Mouse (Mus musculus): ENCODE data around the gene Syngr3. TPM values are rescaled to one million over a fixed set of nuclear protein-coding genes. Genes with fewer than 3 reads are reported as not detected.
"Not testable (repeated sequence)": the region's sequence is repeated elsewhere in the genome, so short reads cannot be mapped to it uniquely, and the experiment has no call there.

Syngr3 gene
- total RNA-seq (2021), result 100 to 1,000 TPM; 164 to 176 TPM

DNA sequence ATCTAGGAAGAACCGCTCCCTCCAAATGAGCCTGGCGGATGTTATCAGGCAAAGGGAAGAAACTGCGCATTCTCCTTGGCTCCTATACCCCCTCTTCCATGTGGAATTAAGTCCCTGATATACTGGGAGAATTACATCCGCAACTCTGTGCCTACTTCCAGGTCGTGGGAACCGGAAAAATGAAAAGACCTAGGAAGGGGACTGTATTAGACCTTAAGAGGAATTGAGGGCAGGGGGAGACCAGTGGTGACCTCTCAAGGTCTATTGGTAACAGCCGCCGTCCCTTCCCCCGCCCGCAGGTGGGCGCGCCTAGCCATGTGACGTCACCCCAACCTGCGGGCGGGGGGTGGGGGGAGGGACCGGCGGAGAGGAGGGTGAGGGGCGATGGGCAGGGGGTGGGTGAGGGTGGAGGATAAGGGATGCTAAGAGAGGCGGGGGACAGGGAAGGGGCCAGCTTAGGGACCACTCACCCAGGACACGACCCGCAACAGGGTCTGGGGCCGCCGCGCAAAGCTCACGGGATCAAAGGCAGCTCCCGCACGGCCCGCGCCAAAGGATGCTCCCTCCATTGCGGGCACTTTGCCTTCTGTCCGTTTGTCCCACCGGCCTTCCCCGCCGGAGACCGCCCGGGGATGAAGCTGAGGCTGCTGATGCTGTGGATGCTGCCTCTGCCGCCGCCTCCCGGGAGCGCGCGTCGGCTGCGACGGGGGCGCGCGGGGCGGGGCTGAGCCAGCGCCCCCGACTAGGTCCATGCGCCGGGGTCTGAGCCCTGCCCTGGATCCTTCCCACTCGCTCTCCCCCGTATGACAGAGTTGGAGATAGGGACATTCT, at the start of gene Syngr3:
Gene Syngr3 (minus strand): TSS at position 705 of the 831 bp plus-strand sequence.
- intact Hi-C loops (cut with DNase I), result no loop called here
- peak; percentile 65 for DNase-seq

DNA sequence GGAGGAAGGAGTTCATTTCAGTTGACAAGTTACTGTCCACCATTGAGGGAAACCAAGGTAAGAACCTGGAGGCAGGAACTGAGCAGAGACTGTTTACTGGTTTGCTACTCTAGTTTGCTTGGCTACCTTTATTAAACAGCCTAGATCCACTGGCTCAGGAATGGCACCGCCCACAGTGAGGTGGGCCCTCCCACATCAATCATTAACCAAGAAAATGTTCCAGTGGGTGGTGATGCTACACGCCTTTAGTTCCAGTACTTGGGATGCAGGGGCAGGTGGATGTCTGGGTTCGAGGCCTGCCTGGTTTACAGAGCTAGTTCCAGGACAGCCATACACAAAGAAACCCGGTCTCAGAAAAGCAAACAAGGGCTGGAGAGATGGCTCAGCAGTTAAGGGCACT, 48.5 kb upstream of the Syngr3 start:
- intact Hi-C loops (cut with DNase I), result no loop called here
- DNase-seq, result no peak

DNA sequence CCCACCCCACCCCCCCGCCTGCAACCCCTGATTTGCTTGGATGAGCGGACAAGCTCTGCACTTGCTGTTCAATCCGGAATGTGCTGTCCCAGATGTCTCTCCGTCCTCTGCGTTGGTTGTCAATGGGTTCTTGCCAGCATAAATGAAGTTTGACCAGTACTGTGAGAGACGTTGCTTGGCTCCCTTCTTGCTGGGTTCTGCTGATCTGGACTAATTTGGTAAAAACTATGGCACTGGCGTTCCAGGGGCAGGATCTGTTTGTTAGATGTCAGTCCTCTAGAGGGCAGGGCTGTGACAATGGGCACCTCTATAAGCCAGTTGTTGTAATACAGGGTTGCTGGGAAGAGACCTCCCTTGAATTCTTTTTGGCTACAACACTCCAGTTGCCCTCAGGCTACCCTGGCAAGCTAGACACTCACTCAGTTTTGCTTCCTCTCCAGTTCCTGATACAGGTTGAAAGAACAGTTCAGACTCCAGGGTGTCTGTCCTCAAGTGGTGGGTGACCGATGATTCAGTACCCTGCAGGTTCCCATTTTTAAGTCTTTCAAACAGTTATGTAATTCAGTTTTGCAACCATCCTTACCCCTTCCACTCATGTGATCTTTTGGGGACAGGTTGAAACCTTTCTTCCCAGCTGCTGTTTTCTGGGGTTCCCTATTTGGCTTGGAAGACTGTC, 47.5 kb upstream of the Syngr3 start:
- intact Hi-C loops (cut with DNase I), result no loop called here
- DNase-seq, result no peak

DNA sequence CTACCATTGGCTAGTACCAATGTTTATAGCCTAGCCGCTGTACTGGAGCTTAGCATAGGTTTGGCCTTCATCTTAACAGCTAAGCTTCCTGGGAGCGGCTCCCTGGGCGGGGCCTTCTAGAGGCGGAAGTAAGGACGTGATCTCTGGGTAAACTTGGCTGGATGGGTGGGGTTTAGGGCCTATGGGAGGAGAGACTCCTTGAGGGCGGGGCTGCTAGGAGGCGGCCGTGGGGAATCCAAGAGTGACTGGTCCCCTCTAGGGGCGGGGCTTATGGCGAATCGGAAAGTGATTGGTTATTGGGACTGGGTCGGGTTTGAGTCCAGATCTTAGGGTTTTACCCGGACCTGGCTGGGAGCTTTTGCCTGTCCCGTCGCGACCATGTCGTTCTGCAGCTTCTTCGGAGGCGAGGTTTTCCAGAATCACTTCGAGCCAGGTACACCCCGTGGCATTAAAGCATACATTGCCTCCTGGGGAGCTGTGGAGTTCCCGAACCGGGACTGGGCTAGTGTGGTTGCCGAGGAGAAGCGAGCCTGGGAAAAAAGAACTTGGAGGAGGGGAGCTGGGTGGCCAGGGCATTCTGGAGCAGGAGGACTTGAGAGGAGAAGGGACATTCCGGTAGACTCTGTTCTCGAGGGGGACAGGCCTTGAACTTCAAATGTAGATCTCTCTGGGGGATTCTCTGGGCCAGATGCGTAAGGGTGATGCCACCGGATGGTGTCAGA, 46.7 kb upstream of the Syngr3 start, which contains the start of gene Msrb1:
Gene Msrb1 (plus strand): TSS at position 313 of the 722 bp plus-strand sequence.
- DNase-seq, result peak; percentile 92
- intact Hi-C loops (cut with DNase I), result no loop called here

DNA sequence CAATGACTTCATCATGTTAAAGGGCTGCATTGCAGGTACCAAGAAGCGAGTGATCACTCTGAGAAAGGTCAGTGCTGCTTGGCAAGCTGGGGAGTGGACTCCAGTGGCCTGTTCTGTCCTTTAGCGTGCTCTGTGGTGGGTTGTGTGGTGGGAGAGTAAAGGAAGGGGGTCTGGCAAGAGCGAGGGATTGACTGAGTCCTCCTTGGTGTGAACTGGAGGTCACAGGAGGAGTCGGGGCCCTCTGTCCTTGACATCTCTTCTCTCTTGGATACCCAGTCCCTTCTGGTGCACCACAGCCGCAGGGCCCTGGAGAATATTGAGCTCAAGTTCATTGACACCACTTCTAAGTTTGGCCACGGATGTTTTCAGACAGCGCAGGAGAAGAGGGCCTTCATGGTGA, 45.7 kb upstream of the Syngr3 start:
- DNase-seq, result no peak
- intact Hi-C loops (cut with DNase I), result no loop called here

DNA sequence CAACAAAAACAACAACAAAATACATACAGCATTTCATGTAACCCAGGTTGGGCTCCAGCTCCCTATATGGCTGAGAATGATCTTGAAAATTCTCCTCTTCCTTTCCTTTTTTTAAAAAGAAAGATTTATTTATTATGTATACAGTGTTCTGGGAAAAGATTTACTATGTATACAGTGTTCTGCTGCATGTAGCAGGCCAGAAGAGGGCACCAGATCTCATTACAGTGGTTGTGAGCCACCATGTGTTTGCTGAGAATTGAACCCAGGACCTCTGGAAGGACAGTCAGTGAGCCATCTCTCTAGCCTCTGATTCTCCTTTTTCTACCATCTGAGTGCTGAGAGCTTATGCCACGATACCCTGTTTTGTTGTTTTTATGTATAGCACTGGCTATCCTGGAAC, 44.8 kb upstream of the Syngr3 start:
- intact Hi-C loops (cut with DNase I), result no loop called here

DNA sequence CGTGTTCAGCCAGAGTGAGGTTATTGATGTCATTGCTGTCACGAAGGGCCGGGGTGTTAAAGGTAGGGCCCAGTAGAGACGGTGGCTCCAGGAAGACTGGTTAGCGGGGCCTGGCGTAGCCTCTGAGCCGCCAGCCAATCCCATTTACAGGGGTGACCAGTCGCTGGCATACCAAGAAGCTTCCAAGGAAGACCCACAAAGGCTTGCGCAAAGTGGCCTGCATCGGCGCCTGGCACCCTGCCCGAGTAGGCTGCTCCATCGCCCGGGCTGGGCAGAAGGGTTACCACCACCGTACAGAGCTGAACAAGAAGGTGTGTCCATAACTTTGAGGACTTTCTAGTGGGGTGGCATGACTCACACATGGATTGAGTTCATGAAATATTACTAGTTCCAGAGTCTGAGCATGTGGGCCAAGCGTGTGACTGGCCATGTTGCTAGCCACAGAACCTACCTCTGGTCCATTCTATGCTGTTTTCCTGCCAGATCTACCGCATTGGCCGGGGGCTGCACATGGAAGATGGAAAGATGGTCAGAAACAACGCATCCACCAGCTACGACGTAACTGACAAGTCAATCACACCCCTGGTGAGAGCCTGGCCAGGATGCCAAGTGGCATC, 43.8 kb upstream of the Syngr3 start:
- no peak for DNase-seq
- intact Hi-C loops (cut with DNase I), result no loop called here

More for the DNA sequence above, 44.8 kb upstream of the Syngr3 start:
- DNase-seq, result no peak

DNA sequence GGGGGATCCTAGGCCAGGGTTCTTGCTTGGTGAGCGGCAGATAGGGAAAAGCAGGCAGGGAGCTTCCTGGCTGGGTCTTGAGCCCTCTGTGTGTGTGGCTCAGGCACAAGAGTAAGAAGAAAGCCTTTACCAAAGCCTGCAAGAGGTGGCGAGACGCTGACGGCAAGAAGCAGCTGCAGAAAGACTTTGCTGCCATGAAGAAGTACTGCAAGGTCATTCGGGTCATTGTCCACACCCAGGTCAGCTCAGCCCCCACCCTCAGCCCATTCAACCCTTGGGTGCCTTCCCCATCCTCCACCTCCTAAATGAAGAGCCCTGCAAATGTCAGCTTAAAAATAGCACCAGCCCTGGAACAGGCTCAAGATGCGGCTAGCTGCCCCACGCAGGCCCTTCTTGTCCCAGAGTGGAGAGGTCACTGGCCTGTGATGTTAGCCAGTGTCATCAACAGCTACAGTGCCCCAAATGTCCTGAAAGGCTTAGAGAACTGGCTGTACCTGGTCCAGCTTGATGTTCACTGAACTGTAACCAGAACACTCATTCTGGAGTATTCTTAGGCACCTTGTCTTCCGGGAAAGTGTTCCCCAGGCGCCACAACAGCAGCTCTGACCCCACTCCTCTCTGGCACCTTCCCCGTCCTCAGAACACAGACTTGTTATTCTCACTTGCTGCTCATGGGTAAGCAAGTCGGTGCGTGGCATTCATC, 42.6 kb upstream of the Syngr3 start:
- intact Hi-C loops (cut with DNase I), result no loop called here
- no peak for DNase-seq

DNA sequence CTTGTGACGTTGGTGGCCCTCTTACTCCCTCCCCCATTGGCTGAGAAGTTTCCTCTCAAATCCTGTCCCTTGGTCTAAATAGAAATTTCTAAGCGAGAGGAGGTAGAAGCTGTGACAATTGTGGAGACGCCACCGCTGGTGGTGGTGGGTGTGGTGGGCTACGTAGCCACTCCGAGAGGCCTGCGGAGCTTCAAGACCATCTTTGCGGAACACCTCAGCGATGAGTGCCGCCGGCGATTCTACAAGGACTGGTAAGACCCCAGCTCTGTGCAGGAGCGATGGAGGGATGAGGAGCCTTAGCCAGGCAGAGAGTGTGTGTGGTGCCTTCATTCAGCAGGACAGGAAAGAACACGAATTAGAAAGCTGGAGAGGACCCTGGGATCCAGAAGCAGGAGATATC, 41.0 kb upstream of the Syngr3 start:
- no peak for DNase-seq
- intact Hi-C loops (cut with DNase I), result no loop called here

DNA sequence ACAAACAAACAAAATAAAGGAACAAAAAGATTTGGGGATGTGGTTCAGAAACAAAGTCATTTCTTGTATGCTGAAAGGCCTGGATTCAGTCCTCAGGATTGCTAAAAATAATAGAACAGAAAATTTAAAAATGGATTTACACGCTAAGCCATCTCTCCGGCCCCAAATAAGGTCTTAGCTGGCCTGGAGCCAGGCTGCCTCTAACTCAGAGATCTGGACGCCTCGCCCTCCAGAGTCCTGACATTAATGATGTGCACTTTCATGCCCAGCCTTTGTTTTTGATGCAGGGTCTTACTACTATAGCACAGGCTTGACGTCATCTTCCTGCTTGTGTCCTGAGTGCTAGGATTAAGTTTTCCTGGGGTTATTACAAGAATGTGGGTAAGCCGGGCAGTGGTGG, 39.3 kb upstream of the Syngr3 start:
- intact Hi-C loops (cut with DNase I), result no loop called here
- no peak for DNase-seq

DNA sequence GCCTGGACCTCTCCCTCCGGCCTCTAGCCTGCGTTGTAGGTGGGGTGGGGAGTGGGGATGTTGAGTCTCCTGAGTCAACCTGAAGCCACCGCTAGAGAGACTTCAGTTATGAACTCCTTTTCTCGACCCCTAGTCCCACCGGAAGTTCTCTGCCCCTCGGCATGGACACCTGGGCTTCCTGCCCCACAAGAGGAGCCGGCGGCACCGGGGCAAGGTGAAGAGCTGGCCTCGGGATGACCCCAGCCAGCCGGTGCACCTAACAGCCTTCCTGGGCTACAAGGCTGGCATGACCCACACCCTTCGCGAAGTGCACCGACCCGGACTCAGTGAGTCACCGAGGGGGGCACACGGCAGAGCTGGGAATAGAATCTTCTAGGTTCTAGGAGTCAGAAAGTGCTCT, 38.4 kb upstream of the Syngr3 start:
- intact Hi-C loops (cut with DNase I), result no loop called here
- DNase-seq, result no peak

DNA sequence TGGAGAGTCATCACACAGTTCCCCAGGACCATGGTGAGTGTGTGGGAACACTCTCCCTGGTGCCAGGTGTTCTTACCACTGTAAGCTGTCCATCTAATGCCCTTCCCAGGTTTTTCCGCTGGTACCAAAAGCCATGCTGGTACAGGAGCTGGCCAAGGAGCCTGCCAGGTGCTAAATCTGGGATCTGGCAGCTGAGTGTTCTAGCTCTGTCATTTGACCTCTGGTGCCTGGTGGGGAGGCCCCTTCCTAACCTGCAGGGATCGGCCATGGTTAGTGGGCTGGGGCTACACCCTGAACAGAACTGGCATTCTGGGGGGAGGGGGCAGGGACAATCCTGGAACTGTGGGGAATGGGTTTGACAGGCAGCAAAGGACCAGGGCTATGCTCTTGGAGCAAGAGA, 37.9 kb upstream of the Syngr3 start, which contains the start of gene Rpl3l:
Gene Rpl3l (plus strand): TSS at position 203 of the 400 bp plus-strand sequence.
- no peak for DNase-seq

DNA sequence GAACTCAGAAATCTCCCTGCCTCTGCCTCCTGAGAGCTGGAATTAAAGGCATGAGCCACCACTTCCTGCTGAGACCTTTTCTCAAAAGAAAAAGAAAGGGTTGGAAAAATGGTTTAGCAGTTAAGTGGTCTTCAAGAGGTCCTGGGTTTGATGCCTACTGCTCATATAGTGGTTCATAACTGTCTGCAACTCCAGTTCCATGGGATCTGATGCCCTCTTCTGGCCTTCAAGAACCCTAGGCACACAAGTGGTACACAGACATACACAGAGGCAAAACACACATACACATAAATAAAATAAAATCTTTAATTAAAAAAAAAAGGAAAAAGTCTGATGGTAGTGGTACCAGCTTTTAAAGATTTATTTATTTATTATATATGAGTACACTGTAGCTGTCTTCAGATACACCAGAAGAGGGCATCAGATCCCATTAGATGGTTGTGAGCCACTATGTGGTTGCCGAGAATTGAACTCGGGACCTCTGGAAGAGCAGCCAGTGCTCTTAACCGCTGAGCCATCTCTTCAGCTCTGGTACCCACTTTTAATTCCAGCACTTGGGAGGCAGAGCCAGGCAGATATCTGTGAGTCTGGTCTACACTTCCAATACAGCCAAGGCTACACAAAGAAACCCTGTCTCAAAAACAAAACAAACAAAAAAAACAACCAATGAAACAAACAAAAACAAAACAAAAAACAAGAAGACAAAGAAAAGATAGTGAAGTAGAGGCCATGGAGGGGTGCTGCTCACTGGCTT, 36.1 kb upstream of the Syngr3 start:
- intact Hi-C loops (cut with DNase I), result no loop called here
- no peak for DNase-seq

More for the DNA sequence above, 37.9 kb upstream of the Syngr3 start, which contains the start of gene Rpl3l:
- intact Hi-C loops (cut with DNase I), result no loop called here

DNA sequence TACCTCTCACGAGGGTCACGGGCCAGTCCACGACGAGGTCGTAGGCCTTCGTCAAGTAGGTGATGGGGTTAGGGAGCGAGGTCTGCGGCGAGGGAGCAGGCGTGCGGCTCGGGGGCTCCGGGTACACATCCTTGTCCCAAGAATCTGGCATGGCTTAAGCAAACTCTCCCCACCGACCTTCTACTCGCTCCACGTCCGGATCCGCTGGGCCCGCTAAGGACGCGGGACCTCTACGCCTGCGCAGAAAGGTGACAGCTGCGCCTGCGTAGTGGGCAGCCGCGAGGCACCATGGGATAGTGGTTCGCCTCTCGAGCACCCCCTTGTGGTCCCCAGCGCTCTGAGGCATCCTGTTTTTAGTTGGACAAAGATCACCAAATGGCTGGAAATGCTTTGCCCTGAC, 34.4 kb upstream of the Syngr3 start, which contains the start of gene Ndufb10:
Gene Ndufb10 (minus strand): TSS at position 295 of the 400 bp plus-strand sequence.
- DNase-seq, result peak; percentile 99
- intact Hi-C loops (cut with DNase I), result no loop called here

DNA sequence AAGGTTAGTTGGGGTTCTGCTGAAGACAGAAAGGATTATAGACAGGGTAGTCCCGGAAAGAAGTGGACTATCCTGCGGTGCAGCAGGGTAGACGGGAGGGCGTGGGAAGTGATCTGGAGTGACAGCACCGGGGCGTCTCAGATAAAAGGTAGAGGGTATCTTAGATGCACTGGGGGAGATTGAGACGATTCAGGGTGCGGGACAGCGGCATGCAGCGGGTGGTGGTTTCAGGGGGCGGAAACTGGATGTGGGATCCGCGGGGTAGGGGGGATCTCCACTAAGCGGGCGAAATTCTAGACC, 34.1 kb upstream of the Syngr3 start:
- DNase-seq, result no peak
- intact Hi-C loops (cut with DNase I), result no loop called here

DNA sequence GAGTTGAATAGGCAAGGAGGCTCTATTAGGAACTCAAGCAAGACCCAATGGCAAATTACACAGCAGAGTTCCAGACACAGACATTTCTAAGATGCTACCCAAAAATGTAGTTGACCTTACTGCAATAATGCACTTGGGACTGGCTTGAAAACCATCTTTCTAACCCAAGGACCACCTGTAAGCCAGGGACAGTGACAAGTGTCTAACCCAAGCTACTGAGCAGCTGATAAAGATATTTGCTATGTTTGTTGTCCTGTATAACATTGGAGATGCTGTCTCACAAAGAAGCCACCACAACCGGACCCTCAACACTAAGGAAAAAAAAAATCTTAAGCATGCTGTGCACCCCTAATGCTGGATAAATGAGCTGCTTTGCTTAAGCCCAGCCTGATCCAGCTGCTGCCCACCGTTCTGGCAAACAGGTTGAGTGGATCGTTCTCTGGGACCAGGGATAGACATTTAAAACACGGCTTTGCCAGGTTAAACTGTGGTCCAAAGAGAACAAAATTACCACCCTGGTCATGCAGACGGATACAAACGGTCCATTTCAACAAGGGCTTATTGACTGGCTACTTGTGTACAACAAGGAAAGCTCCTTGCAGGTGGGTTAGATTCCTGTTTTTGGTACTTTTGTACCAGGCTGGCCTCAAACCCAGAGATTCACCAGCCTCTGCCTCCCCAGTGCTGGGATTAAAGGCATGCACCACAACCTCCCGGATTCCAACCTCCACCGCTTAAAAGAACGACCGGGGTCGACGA, 33.5 kb upstream of the Syngr3 start:
- DNase-seq, result no peak
- intact Hi-C loops (cut with DNase I), result no loop called here

DNA sequence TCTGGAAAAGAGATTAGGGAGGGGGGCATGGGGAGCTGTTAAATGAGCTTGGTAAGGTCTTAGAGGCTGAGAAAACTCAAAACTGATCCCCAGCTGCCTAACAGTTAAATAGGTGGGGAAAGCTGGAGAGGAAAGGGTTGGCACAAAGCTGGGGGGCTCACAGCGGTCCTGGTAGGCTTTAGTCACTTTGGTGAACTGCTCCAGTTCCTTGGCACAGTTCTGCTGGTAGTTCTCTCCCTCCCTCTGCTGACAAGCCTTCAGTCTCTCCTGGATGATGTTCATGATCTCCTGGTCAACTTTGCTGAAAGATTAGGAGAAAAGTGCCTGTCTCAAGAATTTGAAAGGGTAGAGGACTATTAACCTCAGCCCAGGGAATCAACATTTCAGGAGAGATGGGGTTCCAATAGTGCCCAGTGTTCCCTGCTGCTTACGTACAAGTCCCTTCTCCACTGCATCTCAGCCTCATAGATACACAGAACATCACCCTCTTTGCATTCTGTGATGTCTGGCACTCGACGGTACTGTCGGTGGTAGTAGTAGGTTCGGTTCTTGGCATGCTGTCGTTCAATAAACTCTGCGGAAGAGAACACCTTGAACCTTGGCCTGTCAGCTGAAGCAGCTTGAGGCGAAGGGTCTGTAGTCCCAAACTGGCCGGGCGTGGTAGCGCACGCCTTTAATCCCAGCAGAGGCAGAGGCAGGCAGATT, 32.6 kb upstream of the Syngr3 start:
- intact Hi-C loops (cut with DNase I), result no loop called here

DNA sequence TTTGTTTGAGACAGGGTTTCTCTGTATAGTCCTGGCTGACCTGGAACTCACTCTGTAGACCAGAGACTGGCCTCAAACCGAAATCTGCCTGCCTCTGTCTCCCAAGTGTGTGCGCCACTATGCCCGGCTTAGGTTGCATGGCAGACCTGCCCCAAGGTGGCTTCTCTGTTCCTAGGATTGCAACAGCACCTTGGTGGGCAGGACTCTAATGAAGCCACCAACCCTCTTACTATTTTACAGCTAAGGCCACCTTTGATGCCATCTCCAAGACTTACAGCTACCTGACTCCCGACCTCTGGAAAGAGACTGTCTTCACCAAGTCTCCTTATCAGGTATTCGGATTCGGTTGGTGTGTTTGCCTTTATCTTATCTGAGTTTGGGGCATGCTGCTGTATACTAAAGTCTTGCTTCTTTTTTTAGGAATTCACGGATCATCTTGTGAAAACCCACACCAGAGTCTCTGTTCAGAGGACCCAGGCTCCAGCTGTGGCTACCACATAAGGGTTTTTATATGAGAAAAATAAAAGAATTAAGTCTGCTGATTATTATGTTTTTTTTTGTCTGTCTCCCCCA, 31.7 kb upstream of the Syngr3 start:
- intact Hi-C loops (cut with DNase I), result not testable (repeated sequence)

More for the DNA sequence above, 32.6 kb upstream of the Syngr3 start:
- DNase-seq, result no peak

More for the DNA sequence above, 31.7 kb upstream of the Syngr3 start:
- DNase-seq, result not testable (repeated sequence)

All from left cerebral cortex, postnatal 4 days (tissue).